Mouse (Mus musculus): ENCODE measurements around the gene Lpar1. TPM values are rescaled to one million over a fixed set of nuclear protein-coding genes. Genes with fewer than 3 reads are reported as not detected.

Gene Lpar1
- 10 to 100 TPM; 19.7 to 27.2 (median 22.5) TPM for total RNA-seq (2022)

DNA sequence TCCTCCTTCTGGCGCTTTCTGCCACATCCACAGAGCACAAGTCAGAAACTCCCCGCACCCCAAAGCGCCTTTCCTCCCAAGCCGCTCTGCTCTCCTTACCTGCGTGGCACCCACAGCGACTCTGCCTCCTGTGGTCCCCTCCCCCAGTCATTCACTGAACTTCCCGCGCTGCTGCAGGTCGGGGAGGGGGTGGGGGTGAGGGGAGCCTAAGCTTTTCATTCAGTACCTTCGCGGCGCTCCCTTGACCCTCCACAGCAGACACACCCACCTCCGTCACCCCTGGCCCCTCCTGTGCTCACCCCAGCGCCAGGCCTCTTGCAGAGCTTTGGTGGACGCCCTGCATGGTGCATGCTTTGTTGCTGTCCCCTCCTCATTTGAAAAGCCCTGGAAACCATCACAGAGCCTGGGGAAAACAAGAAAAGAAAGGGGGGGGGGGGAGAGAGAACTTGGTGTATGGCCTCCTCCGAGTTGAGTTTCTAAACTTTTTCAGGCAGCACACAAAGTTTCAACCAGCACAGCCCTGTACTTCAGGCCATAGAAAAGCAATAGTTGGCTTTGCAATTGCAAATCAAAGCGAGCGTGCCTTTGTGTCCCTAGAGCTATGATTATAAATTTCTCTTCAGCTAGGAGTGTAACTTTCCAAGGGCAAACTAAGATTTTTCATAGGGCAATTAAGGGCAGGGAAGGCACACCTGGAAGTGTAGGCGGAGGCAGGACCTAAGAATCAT is at the start of gene Lpar1:
Gene Lpar1 (minus strand): TSS at position 268 of the 728 bp plus-strand sequence.
- DNase-seq (ENCODE audit: low spot score in 2 of 2): no peak

DNA sequence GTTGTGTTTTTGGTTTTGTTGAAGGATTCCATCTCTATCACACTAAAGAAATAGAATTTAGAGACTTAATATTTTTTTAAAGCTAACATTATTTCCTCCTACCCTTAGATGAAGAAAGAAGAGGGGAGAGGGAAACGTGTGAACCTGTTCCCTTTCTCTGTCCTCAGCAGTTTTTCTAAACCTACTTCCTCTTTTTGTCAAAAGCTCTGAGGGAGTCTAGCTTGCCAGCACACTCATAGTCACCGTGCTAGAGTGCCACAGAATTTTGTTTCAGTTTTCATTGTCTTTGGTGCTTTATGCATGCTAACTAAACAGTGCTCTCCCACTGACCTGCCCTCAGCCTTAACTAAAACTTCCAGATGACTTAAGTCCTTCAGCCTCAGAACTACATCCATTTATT is 32.2 kb upstream of the Lpar1 start:
- DNase-seq (ENCODE audit: low spot score in 2 of 2): no peak

DNA sequence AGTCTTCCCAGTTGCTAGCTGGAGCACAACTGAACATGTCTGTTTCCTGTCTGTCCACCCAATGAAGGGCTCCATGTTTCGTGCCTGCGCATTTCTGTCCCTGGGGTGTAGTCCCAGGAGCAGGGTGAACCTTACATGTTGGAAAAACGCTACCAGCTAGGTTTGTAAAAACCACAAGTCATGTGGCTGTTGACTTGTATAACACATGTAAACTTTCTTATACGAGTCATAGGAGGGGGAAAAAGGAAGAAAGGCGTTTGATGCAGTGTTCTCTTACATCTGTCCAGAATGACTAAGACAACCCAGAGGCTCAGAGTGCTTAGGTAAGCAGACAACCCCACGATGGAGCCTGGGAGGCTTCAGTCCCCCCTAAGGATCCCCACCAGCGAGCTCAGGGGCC is 27.5 kb upstream of the Lpar1 start:
- DNase-seq (ENCODE audit: low spot score in 2 of 2): no peak

- DNase-seq (ENCODE audit: low spot score in 2 of 2): no peak
Measured at GRCm38 (mm10) chr4:58580516-58580915, 26.8 kb upstream of the Lpar1 start.

- no peak for DNase-seq (ENCODE audit: low spot score in 2 of 2)
Measured at GRCm38 (mm10) chr4:58580098-58580497, 26.4 kb upstream of the Lpar1 start.

- DNase-seq (ENCODE audit: low spot score in 2 of 2): no peak
Measured at GRCm38 (mm10) chr4:58578488-58578887, 24.8 kb upstream of the Lpar1 start.

GRCm38 (mm10) chr4:58577382-58578048 is 23.8 kb upstream of the Lpar1 start:
- DNase-seq (ENCODE audit: low spot score in 2 of 2): no peak

GRCm38 (mm10) chr4:58575831-58576230 is 22.1 kb upstream of the Lpar1 start:
- DNase-seq (ENCODE audit: low spot score in 2 of 2): no peak

- no peak for DNase-seq (ENCODE audit: low spot score in 2 of 2)
Measured at GRCm38 (mm10) chr4:58574024-58574423, 20.3 kb upstream of the Lpar1 start.

- no peak for DNase-seq (ENCODE audit: low spot score in 2 of 2)
Measured at GRCm38 (mm10) chr4:58572446-58572845, 18.7 kb upstream of the Lpar1 start.

- DNase-seq (ENCODE audit: low spot score in 2 of 2): no peak
Measured at GRCm38 (mm10) chr4:58571661-58572060, 18.0 kb upstream of the Lpar1 start.

DNA sequence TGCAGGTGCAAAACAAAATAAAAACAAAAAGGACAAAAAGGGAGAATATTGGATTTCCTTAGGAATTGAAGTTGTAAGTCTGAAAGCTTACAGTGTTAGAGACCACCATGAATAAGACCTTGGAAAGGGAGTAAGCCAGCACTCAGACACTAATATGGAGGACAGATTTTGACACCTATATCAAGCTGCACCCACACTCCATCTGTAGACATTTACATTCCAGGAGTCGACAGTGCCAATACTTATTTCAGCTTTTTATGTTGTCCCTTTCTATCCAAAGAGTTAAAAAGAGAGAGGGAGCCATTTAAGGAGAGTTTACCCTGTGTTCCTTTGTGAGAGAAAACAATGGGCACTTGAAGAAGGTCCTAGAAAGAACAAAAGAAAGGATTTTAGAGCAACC is 17.5 kb upstream of the Lpar1 start:
- no peak for DNase-seq (ENCODE audit: low spot score in 2 of 2)

DNA sequence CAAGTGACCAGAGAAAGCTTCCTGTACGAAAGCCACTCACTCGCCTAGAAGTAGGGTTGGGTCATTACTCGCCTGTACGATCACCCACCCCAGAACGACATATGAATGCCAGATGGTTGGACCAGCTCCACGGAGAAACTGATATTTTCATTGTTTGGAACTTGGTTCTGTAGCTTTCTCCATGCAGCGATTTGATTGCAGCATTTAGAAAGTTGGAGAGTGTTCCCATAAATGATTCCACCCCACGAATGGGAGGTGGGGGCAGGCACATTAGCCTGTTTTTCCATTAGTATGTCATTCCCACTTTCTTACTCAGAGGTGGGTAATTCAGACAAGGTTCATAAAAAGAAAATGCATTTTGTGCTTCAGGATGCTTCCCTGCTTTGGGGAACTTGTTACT is 14.8 kb upstream of the Lpar1 start:
- no peak for DNase-seq (ENCODE audit: low spot score in 2 of 2)

DNA sequence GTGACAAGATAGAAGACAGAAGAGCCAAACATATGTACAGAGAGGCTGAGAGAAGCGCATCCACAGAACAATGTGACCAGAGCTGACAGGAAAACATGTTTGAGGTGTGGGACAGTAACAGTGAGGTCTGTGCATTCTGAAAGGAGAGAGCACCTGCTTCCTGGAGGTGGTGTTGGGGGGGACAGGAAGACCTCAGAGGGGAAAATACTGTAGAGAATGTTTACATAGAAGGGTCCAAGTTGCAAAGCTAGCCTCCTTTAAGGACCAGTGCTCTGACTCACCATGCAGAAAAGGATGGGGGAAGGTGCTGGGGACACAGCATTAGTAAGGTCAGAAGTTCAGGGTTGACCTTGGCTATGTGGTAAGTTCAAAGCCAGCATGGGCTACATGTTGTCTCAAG is 9.1 kb upstream of the Lpar1 start:
- DNase-seq (ENCODE audit: low spot score in 2 of 2): no peak

DNA sequence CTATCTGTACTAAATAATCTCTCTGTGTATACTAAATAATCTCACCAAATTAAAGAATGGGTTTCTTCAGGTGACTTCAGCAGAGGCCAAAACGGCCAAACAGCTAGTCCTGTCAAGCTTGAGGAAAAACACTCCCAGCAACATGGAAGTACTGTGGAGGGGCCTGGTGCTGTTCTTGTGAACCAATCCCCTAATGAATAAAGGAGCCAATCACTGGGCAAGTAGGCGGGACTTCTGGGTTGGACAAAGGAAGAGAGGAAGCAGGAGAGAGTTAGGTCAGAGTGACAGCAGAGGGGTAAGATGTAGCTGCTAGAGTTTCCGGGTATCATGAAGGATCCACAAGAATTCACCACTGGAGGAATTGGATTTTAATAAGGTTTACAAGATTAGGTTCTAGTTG is 3.3 kb upstream of the Lpar1 start:
- no peak for DNase-seq (ENCODE audit: low spot score in 2 of 2)

DNA sequence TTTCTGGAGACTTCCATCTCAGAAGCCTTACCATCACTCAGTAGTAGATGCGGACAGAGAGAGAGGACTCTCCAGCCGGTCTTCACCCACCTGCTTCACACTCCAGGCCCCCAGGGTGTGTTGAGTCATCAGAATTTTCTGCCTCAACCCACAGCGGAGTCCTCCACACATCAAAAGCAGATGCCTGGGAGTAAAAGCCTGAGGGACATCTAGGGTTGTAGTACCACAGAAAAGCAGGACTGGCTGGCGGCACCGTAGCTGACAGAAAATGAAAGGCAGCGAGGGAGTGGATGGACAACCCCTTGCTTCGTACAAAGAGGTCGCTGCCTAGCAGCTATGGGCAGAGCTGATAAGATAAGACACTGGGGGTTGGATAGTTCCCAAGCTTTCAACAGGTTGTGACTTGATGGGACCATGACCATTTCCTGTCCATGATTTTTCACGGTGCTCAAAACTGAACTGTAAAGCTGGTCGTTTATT is 701 bp upstream of the Lpar1 start:
- DNase-seq (ENCODE audit: low spot score in 2 of 2): peak in 1 of 2 experiments; percentile 50

GRCm38 (mm10) chr4:58552731-58553630 is 717 bp downstream of the Lpar1 start:
- peak; percentile 33 to 40 for DNase-seq (ENCODE audit: low spot score in 2 of 2)

- no peak for DNase-seq (ENCODE audit: low spot score in 2 of 2)
Measured at GRCm38 (mm10) chr4:58552229-58552628, 1.5 kb downstream of the Lpar1 start.

DNA sequence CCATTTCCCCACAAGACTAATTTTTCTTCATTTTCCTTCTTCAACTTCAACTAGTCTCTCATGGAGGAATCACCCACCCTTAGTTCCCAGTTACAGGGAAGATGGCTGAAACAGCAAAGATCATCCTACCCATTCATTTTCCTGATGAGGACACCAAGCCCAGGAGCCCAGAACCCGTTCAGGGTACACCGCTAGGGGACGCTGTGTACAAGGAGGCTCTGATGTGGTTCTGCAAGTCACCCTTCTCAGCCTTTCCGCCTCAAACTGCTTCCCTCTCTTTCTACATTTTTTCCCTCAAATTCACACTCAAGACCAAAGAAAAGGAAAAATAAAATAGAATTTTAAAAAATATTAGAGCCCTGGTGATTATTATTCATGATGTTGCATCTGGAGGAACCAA is 1.9 kb downstream of the Lpar1 start:
- DNase-seq (ENCODE audit: low spot score in 2 of 2): peak; percentile 11 to 37

GRCm38 (mm10) chr4:58547725-58548124 is 6.0 kb downstream of the Lpar1 start:
- no peak for DNase-seq (ENCODE audit: low spot score in 2 of 2)

- no peak for DNase-seq (ENCODE audit: low spot score in 2 of 2)
Measured at GRCm38 (mm10) chr4:58547273-58547565, 6.5 kb downstream of the Lpar1 start.
